Mouse (Mus musculus): Measurements from ENCODE around the gene Pdgfd.

DNA sequence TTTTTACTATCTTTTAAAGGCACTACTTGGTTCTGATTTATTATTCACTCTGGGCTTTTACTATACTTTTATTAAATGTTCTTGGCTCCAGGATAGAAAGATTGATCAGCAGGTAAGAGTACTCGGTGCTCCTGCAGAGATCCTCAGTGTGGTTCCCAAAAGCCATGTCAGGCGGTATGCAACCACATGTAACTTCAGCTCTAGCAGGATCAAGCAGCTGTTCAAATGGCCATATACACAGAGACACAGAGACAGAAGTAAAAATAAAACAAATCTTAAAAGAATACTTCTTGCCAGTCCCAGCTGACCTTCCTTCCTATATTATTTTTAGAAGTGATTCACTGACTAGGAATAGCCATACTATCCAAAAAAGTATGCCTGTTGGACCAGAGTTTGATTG lies 157.0 kb downstream of the Pdgfd start:
- TF ChIP-seq POLR2A (IDR thresholded peaks at IDR 0.05; ENCODE audit: low read depth, low read length) = no peak
- no peak for TF ChIP-seq CTCF (conservative IDR thresholded peaks at IDR 0.05; ENCODE audit: insufficient read depth, insufficient read length, low read depth, low read length)

Measured in kidney, adult 2 months (tissue).